8 mouse cellular contexts compared by ENCODE assay signal in genomic region chr2:18821451-18822379, GRCm38 (mm10).
A peak's percentile ranks its signal among the peaks of the same experiment; 100 is the strongest.
DNase-seq lines count a peak whose midpoint lies in the region; ATAC-seq and TF ChIP-seq lines count a peak whose summit lies in the region.

No protein-coding gene starts in this region.

- no peaks in the 10 kb centered on the region for H3K9me3 ChIP-seq in forebrain, embryonic 11.5 days (ENCODE audit: control insufficient read depth, low read length)
- H3K9me3 ChIP-seq in limb, embryonic 10.5 days (replicated peaks), result no peaks in the 10 kb centered on the region
- no peaks in the 10 kb centered on the region for H3K9me3 ChIP-seq in midbrain, embryonic 10.5 days (replicated peaks)
- no peaks in the 10 kb centered on the region for H3K9me3 ChIP-seq in stomach, embryonic 14.5 days (ENCODE audit: control insufficient read depth, low read depth, low read length)

- no peak for TF ChIP-seq CTCF in left cerebral cortex, adult 2 months (IDR thresholded peaks at IDR 0.05)

- peaks cover 7% of the 10 kb centered on the region for H3K4me1 ChIP-seq in forebrain, embryonic 11.5 days (replicated peaks; ENCODE audit: control insufficient read depth, insufficient read depth, low read length)
- peaks cover 23% of the 10 kb centered on the region for H3K4me1 ChIP-seq in limb, embryonic 10.5 days
- peaks cover 20% of the 10 kb centered on the region for H3K4me1 ChIP-seq in midbrain, embryonic 10.5 days
- H3K4me1 ChIP-seq in stomach, embryonic 14.5 days (ENCODE audit: control insufficient read depth, insufficient read depth, low read length), result peaks cover 11% of the 10 kb centered on the region; the same call in 1 of the 2 replicates

- peak overlapping the region; percentile 27 for H3K4me3 ChIP-seq in left cerebral cortex, adult 2 months
- H3K4me3 ChIP-seq in forebrain, embryonic 11.5 days (ENCODE audit: low read depth, low read length), result no peak overlapping the region
- peak overlapping the region; percentile 30 for H3K4me3 ChIP-seq in limb, embryonic 10.5 days
- no peak overlapping the region for H3K4me3 ChIP-seq in midbrain, embryonic 10.5 days
- no peak overlapping the region; the same call in 1 of the 2 replicates for H3K4me3 ChIP-seq in stomach, embryonic 14.5 days (ENCODE audit: low read depth, low read length)

- peak overlapping the region; percentile 16; the same call in 1 of the 2 replicates for H3K9ac ChIP-seq in forebrain, embryonic 11.5 days (ENCODE audit: low read length)
- no peak overlapping the region for H3K9ac ChIP-seq in stomach, embryonic 14.5 days (replicated peaks; ENCODE audit: low read depth, low read length)

- intact Hi-C loops in left cerebral cortex, adult 2 months (cut with DNase I), result no loop called here
- intact Hi-C loops in heart, postnatal 36 days (cut with DNase I), result loop anchor here (2.0 to 5.0 kb wide), 2 partner anchors 55 to 176 kb away; partner anchors contain the start of genes 4930426L09Rik and Pip4k2a

- no peak overlapping the region for H3K27ac ChIP-seq in left cerebral cortex, adult 2 months
- H3K27ac ChIP-seq in forebrain, embryonic 11.5 days (ENCODE audit: low read depth, low read length), result no peak overlapping the region
- H3K27ac ChIP-seq in limb, embryonic 10.5 days, result peak overlapping the region; percentile 69
- H3K27ac ChIP-seq in midbrain, embryonic 10.5 days (replicated peaks), result peak overlapping the region; percentile 19; the same call in 1 of the 2 replicates
- no peak overlapping the region for H3K27ac ChIP-seq in stomach, embryonic 14.5 days (ENCODE audit: low read length)

- H3K4me2 ChIP-seq in forebrain, embryonic 11.5 days (ENCODE audit: low read depth, low read length, severe bottlenecking), result no peak overlapping the region
- H3K4me2 ChIP-seq in stomach, embryonic 14.5 days (replicated peaks; ENCODE audit: low read depth, low read length), result peak overlapping the region; percentile 13; the same call in 1 of the 2 replicates

- ATAC-seq in forebrain, embryonic 11.5 days (replicated peaks; ENCODE audit: low FRiP score), result no peak
- ATAC-seq in stomach, embryonic 14.5 days (ENCODE audit: insufficient number of reproducible peaks, insufficient read depth, low FRiP score, low read depth), result peak; percentile 69; the same call in 1 of the 2 replicates

- no peaks in the 10 kb centered on the region for H3K27me3 ChIP-seq in forebrain, embryonic 11.5 days (ENCODE audit: control insufficient read depth, insufficient read depth, low read length)
- peaks cover 71% of the 10 kb centered on the region for H3K27me3 ChIP-seq in limb, embryonic 10.5 days (ENCODE audit: low read depth, poor library complexity, severe bottlenecking)
- H3K27me3 ChIP-seq in midbrain, embryonic 10.5 days (ENCODE audit: low read depth, poor library complexity, severe bottlenecking), result no peaks in the 10 kb centered on the region
- H3K27me3 ChIP-seq in stomach, embryonic 14.5 days (ENCODE audit: control insufficient read depth, insufficient read depth, low read length), result no peaks in the 10 kb centered on the region

- no peaks in the 10 kb centered on the region for H3K36me3 ChIP-seq in forebrain, embryonic 11.5 days (ENCODE audit: control insufficient read depth, insufficient read depth, low read length)
- no peaks in the 10 kb centered on the region for H3K36me3 ChIP-seq in limb, embryonic 10.5 days
- H3K36me3 ChIP-seq in midbrain, embryonic 10.5 days, result no peaks in the 10 kb centered on the region
- no peaks in the 10 kb centered on the region for H3K36me3 ChIP-seq in stomach, embryonic 14.5 days (ENCODE audit: control insufficient read depth, insufficient read depth, low read length)

- no peak for DNase-seq in left cerebral cortex, adult 2 months (ENCODE audit: extremely low spot score in 1 of 2, low spot score in 2 of 2)
- DNase-seq in left cerebral cortex, adult 18-20 months (ENCODE audit: low spot score in 2 of 2), result no peak
- no peak for DNase-seq in forebrain, embryonic 11.5 days (ENCODE audit: low spot score)
- DNase-seq in heart, postnatal 36 days, result peak; percentile 68 to 69
- peak; percentile 76 for DNase-seq in limb, embryonic 10.5 days (ENCODE audit: low spot score)
- DNase-seq in midbrain, embryonic 10.5 days (ENCODE audit: low spot score), result peak; percentile 14
- DNase-seq in frontal cortex, adult 2 months (ENCODE audit: extremely low spot score in 1 of 2, low spot score in 1 of 2), result no peak

- WGBS in forebrain, embryonic 11.5 days, result 46% methylated on average over 18 of the region's 18 CpGs
- WGBS in limb, embryonic 10.5 days, result 46% methylated on average over 18 of the region's 18 CpGs
- WGBS in midbrain, embryonic 10.5 days, result 66% methylated on average over 18 of the region's 18 CpGs
- WGBS in stomach, embryonic 14.5 days, result 43% methylated on average over 18 of the region's 18 CpGs

Comparison
In these comparisons a context has a peak if more than half of its experiments do, and no peak if none do; other contexts are left out.
1. DNase-seq: peak in heart, postnatal 36 days (2 of 2), limb, embryonic 10.5 days (single experiment) and midbrain, embryonic 10.5 days (single experiment); none in left cerebral cortex, adult 2 months (0 of 2), left cerebral cortex, adult 18-20 months (0 of 2), forebrain, embryonic 11.5 days (single experiment) and frontal cortex, adult 2 months (0 of 2).
2. H3K27ac ChIP-seq: peak in limb, embryonic 10.5 days (single experiment) and midbrain, embryonic 10.5 days (single experiment); none in left cerebral cortex, adult 2 months (single experiment), forebrain, embryonic 11.5 days (single experiment) and stomach, embryonic 14.5 days (single experiment).
3. H3K4me3 ChIP-seq: peak in left cerebral cortex, adult 2 months (single experiment) and limb, embryonic 10.5 days (single experiment); none in forebrain, embryonic 11.5 days (single experiment), midbrain, embryonic 10.5 days (single experiment) and stomach, embryonic 14.5 days (single experiment).